Mouse (Mus musculus): ENCODE data around the gene Ccdc153. TPM values are rescaled to one million over a fixed set of nuclear protein-coding genes. Genes with fewer than 3 reads are reported as not detected.

Gene Ccdc153
- polyA plus RNA-seq, 1 experiment, result not detected

DNA sequence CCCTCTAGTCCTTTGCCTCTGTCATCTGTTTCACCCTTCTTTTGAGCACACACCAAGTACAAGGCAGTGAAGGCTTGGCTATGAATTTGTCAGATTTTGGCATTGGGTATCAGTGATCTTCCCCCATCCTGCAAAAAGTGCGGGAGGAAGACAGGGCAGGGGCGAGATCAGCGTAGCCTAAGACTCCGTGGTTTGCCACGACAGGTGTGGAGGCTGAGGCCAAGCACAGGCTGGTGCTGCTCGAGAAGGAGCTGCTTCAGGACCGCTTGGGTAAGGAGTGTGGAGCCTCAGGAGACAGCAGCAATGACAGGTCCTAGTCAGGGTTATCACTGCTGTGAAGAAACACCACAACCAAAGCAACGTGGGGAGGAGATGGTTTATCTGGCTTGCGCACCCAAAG, 942 bp downstream of the Ccdc153 start:
- H3K9ac ChIP-seq (ENCODE audit: low read depth, poor library complexity, severe bottlenecking), result no peak overlapping the region
- H3K27ac ChIP-seq (ENCODE audit: insufficient read depth, low read length), result no peak overlapping the region
- no peaks in the 10 kb centered on the region for H3K4me1 ChIP-seq (ENCODE audit: control insufficient read depth, insufficient read depth, low read length)
- H3K9me3 ChIP-seq (replicated peaks; ENCODE audit: control insufficient read depth, insufficient read depth, low read length, poor library complexity, severe bottlenecking), result no peaks in the 10 kb centered on the region
- no peaks in the 10 kb centered on the region for H3K27me3 ChIP-seq (ENCODE audit: control insufficient read depth, insufficient read depth, low read length, poor library complexity, severe bottlenecking)
- no peak overlapping the region for H3K4me3 ChIP-seq (ENCODE audit: low read depth, low read length)
- H3K36me3 ChIP-seq (ENCODE audit: control insufficient read depth, insufficient read depth, low read length, poor library complexity, severe bottlenecking), result no peaks in the 10 kb centered on the region
- TF ChIP-seq CTCF (IDR thresholded peaks at IDR 0.05; ENCODE audit: low read depth, low read length), result no peak
- TF ChIP-seq EP300 (IDR thresholded peaks at IDR 0.05; ENCODE audit: insufficient read depth, low read depth, low read length), result no peak
- no peak for TF ChIP-seq POLR2A (IDR thresholded peaks at IDR 0.05; ENCODE audit: insufficient read depth, low read length)

DNA sequence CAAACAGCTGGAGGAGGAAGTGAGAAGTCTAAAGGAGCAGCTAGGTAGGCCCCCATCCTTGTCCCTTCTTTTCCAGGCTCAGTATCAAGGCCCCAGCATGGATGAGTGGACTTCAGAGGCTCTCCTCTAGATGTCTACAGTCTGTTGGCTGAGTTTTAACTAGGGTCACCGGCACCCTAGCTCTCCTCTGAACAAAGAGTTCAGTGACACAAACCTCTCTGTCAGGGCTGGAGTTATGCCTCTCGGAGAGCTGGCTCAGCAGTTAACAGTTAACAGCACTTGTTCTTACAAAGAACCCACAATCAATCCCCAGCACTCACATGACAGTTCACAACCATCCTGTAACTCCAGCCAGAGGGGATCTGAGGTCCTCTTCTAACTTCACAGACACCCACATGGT, 3.1 kb downstream of the Ccdc153 start:
- no peak overlapping the region for H3K27ac ChIP-seq (ENCODE audit: insufficient read depth, low read length)
- no peak overlapping the region for H3K4me3 ChIP-seq (ENCODE audit: low read depth, low read length)
- H3K9ac ChIP-seq (ENCODE audit: low read depth, poor library complexity, severe bottlenecking), result no peak overlapping the region
- no peaks in the 10 kb centered on the region for H3K36me3 ChIP-seq (ENCODE audit: control insufficient read depth, insufficient read depth, low read length, poor library complexity, severe bottlenecking)
- TF ChIP-seq CTCF (IDR thresholded peaks at IDR 0.05; ENCODE audit: low read depth, low read length) (no peak), POLR2A (IDR thresholded peaks at IDR 0.05; ENCODE audit: insufficient read depth, low read length) (no peak), EP300 (IDR thresholded peaks at IDR 0.05; ENCODE audit: insufficient read depth, low read depth, low read length) (no peak)
- no peaks in the 10 kb centered on the region for H3K4me1 ChIP-seq (ENCODE audit: control insufficient read depth, insufficient read depth, low read length)
- H3K9me3 ChIP-seq (replicated peaks; ENCODE audit: control insufficient read depth, insufficient read depth, low read length, poor library complexity, severe bottlenecking), result no peaks in the 10 kb centered on the region
- no peaks in the 10 kb centered on the region for H3K27me3 ChIP-seq (ENCODE audit: control insufficient read depth, insufficient read depth, low read length, poor library complexity, severe bottlenecking)

DNA sequence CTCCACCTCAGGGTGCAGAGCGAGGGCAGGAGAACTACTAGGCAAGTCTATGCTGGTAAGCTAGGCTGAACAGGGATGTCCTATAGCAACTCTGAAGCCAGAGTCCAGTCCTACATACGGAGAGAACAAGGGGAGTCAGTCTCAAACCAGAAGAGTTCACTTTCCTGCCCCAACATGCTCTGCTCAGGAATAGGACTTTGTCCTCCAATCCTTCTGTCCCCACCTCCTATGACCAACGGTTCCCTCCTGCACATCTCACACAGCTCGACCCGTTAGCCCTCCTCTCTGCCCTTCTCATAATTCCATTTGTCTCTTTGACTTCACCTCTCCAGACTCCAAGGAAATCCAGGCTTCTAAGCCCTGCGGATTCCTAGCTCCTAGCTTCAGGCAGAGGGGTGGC, 7.4 kb downstream of the Ccdc153 start:
- no peak overlapping the region for H3K27ac ChIP-seq (ENCODE audit: insufficient read depth, low read length)
- H3K27me3 ChIP-seq (ENCODE audit: control insufficient read depth, insufficient read depth, low read length, poor library complexity, severe bottlenecking), result no peaks in the 10 kb centered on the region
- H3K9ac ChIP-seq (ENCODE audit: low read depth, poor library complexity, severe bottlenecking), result no peak overlapping the region
- H3K4me3 ChIP-seq (ENCODE audit: low read depth, low read length), result no peak overlapping the region
- peaks cover 2% of the 10 kb centered on the region for H3K4me1 ChIP-seq (ENCODE audit: control insufficient read depth, insufficient read depth, low read length)
- H3K36me3 ChIP-seq (ENCODE audit: control insufficient read depth, insufficient read depth, low read length, poor library complexity, severe bottlenecking), result no peaks in the 10 kb centered on the region
- H3K9me3 ChIP-seq (replicated peaks; ENCODE audit: control insufficient read depth, insufficient read depth, low read length, poor library complexity, severe bottlenecking), result no peaks in the 10 kb centered on the region
- no peak for TF ChIP-seq CTCF (IDR thresholded peaks at IDR 0.05; ENCODE audit: low read depth, low read length)
- TF ChIP-seq POLR2A (IDR thresholded peaks at IDR 0.05; ENCODE audit: insufficient read depth, low read length), result no peak
- no peak for TF ChIP-seq EP300 (IDR thresholded peaks at IDR 0.05; ENCODE audit: insufficient read depth, low read depth, low read length)

DNA sequence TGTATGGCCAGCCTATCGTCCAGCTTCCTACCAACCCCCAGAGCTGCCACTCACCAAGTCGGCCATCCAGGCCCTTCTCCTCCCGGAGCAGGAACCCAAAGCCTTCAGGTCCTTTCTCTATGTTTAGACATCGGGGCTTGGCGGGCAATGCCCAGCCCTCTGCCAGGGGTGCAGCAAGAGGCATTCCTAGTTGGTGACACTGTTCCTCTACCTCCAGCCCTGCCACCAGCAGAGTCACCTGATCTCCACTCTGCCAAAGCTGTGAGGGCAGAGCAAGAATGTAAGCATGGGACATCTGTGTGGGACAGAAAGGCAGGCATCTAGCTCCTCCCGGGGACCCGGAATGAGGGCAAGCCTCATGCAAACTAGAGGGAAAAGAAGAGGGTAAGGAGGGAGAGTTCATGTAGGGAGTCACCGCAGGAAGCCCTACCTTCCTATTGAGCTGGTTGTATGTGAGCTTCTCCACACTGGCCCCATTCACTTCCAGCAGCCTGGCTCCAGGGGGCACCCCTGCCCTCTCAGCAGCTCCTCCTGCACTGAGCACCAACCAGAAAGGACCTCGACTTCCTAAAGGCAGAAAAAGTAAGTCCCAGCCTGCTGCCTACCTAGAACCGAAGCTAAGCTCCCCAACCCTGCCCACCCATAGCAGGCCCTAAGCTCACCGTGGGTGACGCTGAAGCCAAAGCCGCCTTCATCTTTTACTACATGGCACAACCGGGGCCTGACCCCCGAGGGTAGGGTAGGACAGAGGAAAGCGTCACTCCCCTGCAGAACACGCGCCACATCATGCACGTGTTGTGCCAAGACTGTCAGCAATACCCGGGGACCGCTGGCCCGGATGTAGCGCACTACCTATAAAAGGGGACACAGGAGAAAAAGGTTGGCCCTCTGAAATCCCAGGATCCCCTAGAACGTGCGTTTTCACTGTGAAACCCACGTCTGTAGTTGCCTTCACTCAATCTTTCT, 9.0 kb downstream of the Ccdc153 start:
- Histone ChIP-seq H3K36me3 (ENCODE audit: control insufficient read depth, insufficient read depth, low read length, poor library complexity, severe bottlenecking) (no peaks in the 10 kb centered on the region), H3K4me3 (ENCODE audit: low read depth, low read length) (peak overlapping the region; percentile 6; the same call in 1 of the 2 replicates), H3K27ac (ENCODE audit: insufficient read depth, low read length) (no peak overlapping the region), H3K4me1 (ENCODE audit: control insufficient read depth, insufficient read depth, low read length) (peaks cover 2% of the 10 kb centered on the region), H3K9me3 (replicated peaks; ENCODE audit: control insufficient read depth, insufficient read depth, low read length, poor library complexity, severe bottlenecking) (no peaks in the 10 kb centered on the region), H3K27me3 (ENCODE audit: control insufficient read depth, insufficient read depth, low read length, poor library complexity, severe bottlenecking) (no peaks in the 10 kb centered on the region), H3K9ac (ENCODE audit: low read depth, poor library complexity, severe bottlenecking) (no peak overlapping the region)
- TF ChIP-seq POLR2A (IDR thresholded peaks at IDR 0.05; ENCODE audit: insufficient read depth, low read length) (no peak), CTCF (IDR thresholded peaks at IDR 0.05; ENCODE audit: low read depth, low read length) (peak; percentile 62), EP300 (IDR thresholded peaks at IDR 0.05; ENCODE audit: insufficient read depth, low read depth, low read length) (0 out of 2 replicates have a peak, but pooled peaks have one; percentile 11)

DNA sequence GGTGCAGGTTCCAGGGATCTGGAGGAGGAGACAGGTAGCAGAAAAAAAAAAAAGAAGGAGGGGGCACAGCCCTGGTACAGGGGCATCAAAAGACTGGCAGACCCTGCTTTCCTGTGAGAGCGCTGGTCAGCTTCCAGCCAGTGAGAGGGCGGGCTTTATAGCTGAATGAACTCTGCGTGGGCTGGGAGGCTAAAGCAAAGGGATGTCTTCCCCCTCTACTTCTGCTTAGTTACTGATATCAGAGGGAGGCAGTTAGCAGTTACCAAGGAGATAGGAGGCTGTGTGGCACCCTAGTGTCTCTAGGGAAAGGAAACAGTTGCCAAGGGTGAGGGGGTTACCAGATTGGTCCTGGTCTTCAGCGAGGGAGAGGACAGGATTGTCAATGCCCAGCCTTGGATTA, 10.0 kb downstream of the Ccdc153 start:
- Histone ChIP-seq H3K9ac (ENCODE audit: low read depth, poor library complexity, severe bottlenecking) (no peak overlapping the region), H3K4me1 (ENCODE audit: control insufficient read depth, insufficient read depth, low read length) (peaks cover 2% of the 10 kb centered on the region)

DNA sequence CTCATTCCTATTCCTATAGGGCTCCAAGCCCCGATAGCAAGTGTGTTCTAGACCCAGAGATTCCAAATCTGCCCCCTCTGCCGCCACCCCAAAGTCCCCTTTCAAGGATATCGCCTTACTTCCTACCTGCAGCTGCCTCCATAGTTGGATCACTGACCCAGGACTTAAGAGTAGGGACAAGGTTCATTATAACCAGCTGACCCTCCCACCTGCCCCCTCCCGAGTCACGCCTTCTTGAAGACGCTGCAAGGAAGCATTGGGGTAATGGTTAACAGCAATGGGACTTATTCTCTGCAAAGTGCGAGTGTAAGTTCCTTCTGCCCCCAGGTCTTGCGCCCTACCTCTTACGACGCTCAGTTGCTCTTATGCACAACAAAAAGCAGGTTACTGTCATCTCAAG, 10.8 kb downstream of the Ccdc153 start, which contains the start of gene Pdzd3:
TSS of gene Pdzd3 (minus strand) at position 158 of the 400 bp plus-strand sequence.
- TF ChIP-seq POLR2A (IDR thresholded peaks at IDR 0.05; ENCODE audit: insufficient read depth, low read length), result no peak
- TF ChIP-seq CTCF (IDR thresholded peaks at IDR 0.05; ENCODE audit: low read depth, low read length), result no peak
- TF ChIP-seq EP300 (IDR thresholded peaks at IDR 0.05; ENCODE audit: insufficient read depth, low read depth, low read length), result no peak
- Histone ChIP-seq H3K9me3 (replicated peaks; ENCODE audit: control insufficient read depth, insufficient read depth, low read length, poor library complexity, severe bottlenecking) (no peaks in the 10 kb centered on the region), H3K4me3 (ENCODE audit: low read depth, low read length) (no peak within 1 kb of the TSS), H3K27me3 (ENCODE audit: control insufficient read depth, insufficient read depth, low read length, poor library complexity, severe bottlenecking) (no peaks in the 10 kb centered on the region), H3K36me3 (ENCODE audit: control insufficient read depth, insufficient read depth, low read length, poor library complexity, severe bottlenecking) (no peaks in the 10 kb centered on the region), H3K4me1 (ENCODE audit: control insufficient read depth, insufficient read depth, low read length) (peaks cover 2% of the 10 kb centered on the region), H3K9ac (ENCODE audit: low read depth, poor library complexity, severe bottlenecking) (no peak within 1 kb of the TSS), H3K27ac (ENCODE audit: insufficient read depth, low read length) (no peak within 1 kb of the TSS)

More for the DNA sequence above, 10.0 kb downstream of the Ccdc153 start:
- Histone ChIP-seq H3K36me3 (ENCODE audit: control insufficient read depth, insufficient read depth, low read length, poor library complexity, severe bottlenecking) (no peaks in the 10 kb centered on the region), H3K27me3 (ENCODE audit: control insufficient read depth, insufficient read depth, low read length, poor library complexity, severe bottlenecking) (no peaks in the 10 kb centered on the region), H3K4me3 (ENCODE audit: low read depth, low read length) (no peak overlapping the region), H3K9me3 (replicated peaks; ENCODE audit: control insufficient read depth, insufficient read depth, low read length, poor library complexity, severe bottlenecking) (no peaks in the 10 kb centered on the region), H3K27ac (ENCODE audit: insufficient read depth, low read length) (no peak overlapping the region)
- TF ChIP-seq POLR2A (IDR thresholded peaks at IDR 0.05; ENCODE audit: insufficient read depth, low read length), result no peak
- no peak for TF ChIP-seq EP300 (IDR thresholded peaks at IDR 0.05; ENCODE audit: insufficient read depth, low read depth, low read length)
- TF ChIP-seq CTCF (IDR thresholded peaks at IDR 0.05; ENCODE audit: low read depth, low read length), result no peak
